Mouse (Mus musculus): ENCODE data around the gene Sox5. TPM values are rescaled to one million over a fixed set of nuclear protein-coding genes. Genes with fewer than 3 reads are reported as not detected.
"Not testable (repeated sequence)": the region's sequence is repeated elsewhere in the genome, so short reads cannot be mapped to it uniquely, and the experiment has no call there.

Gene Sox5
- total RNA-seq, 2 experiments from 2014 or later: 39.5 to 48.8 TPM

GRCm38 (mm10) chr6:144203970-144204369, 577.8 kb downstream of the Sox5 start:
- peak; percentile 31 to 47 for DNase-seq (ENCODE audit: low spot score in 2 of 2)

- peak in 1 of 2 experiments; percentile 32 for DNase-seq (ENCODE audit: low spot score in 2 of 2)
Observed at GRCm38 (mm10) chr6:144203013-144203412, 578.8 kb downstream of the Sox5 start.

- DNase-seq (ENCODE audit: low spot score in 2 of 2): no peak
Observed at GRCm38 (mm10) chr6:144201402-144202040, 580.3 kb downstream of the Sox5 start.

- DNase-seq (ENCODE audit: low spot score in 2 of 2): no peak
Observed at GRCm38 (mm10) chr6:144197209-144198119, 584.3 kb downstream of the Sox5 start.

GRCm38 (mm10) chr6:144195934-144196333, 585.8 kb downstream of the Sox5 start:
- DNase-seq (ENCODE audit: low spot score in 2 of 2): no peak

- no peak for DNase-seq (ENCODE audit: low spot score in 2 of 2)
Observed at GRCm38 (mm10) chr6:144183087-144183486, 598.7 kb downstream of the Sox5 start.

GRCm38 (mm10) chr6:144182429-144182828, 599.3 kb downstream of the Sox5 start:
- not testable (repeated sequence) for DNase-seq (ENCODE audit: low spot score in 2 of 2)

- peak in 1 of 2 experiments; percentile 43 for DNase-seq (ENCODE audit: low spot score in 2 of 2)
Observed at GRCm38 (mm10) chr6:144181083-144181866, 600.5 kb downstream of the Sox5 start.

GRCm38 (mm10) chr6:144179111-144179510, 602.7 kb downstream of the Sox5 start:
- DNase-seq (ENCODE audit: low spot score in 2 of 2): no peak

- DNase-seq (ENCODE audit: low spot score in 2 of 2): no peak
Observed at GRCm38 (mm10) chr6:144176674-144177073, 605.1 kb downstream of the Sox5 start.

GRCm38 (mm10) chr6:144175590-144175989, 606.2 kb downstream of the Sox5 start:
- no peak for DNase-seq (ENCODE audit: low spot score in 2 of 2)

GRCm38 (mm10) chr6:144170541-144170940, 611.2 kb downstream of the Sox5 start:
- no peak for DNase-seq (ENCODE audit: low spot score in 2 of 2)

- no peak for DNase-seq (ENCODE audit: low spot score in 2 of 2)
Observed at GRCm38 (mm10) chr6:144169791-144170190, 612.0 kb downstream of the Sox5 start.

- DNase-seq (ENCODE audit: low spot score in 2 of 2): no peak
Observed at GRCm38 (mm10) chr6:144168696-144169476, 612.9 kb downstream of the Sox5 start.

GRCm38 (mm10) chr6:144167058-144167457, 614.7 kb downstream of the Sox5 start:
- DNase-seq (ENCODE audit: low spot score in 2 of 2): no peak

GRCm38 (mm10) chr6:144166651-144167050, 615.1 kb downstream of the Sox5 start:
- DNase-seq (ENCODE audit: low spot score in 2 of 2): no peak

GRCm38 (mm10) chr6:144166104-144166503, 615.7 kb downstream of the Sox5 start:
- DNase-seq (ENCODE audit: low spot score in 2 of 2): peak in 1 of 2 experiments; percentile 22

- no peak for DNase-seq (ENCODE audit: low spot score in 2 of 2)
Observed at GRCm38 (mm10) chr6:144163501-144163900, 618.3 kb downstream of the Sox5 start.

- no peak for DNase-seq (ENCODE audit: low spot score in 2 of 2)
Observed at GRCm38 (mm10) chr6:144158637-144159036, 623.1 kb downstream of the Sox5 start.

GRCm38 (mm10) chr6:144154892-144155424, 626.8 kb downstream of the Sox5 start:
- DNase-seq (ENCODE audit: low spot score in 2 of 2): peak; percentile 41 to 65
